Mouse (Mus musculus) megakaryocyte, embryonic 14.5 days (primary cell): Measurements from ENCODE around the gene Hdc. TPM values are rescaled to one million over a fixed set of nuclear protein-coding genes. Genes with fewer than 3 reads are reported as not detected.

Source experiments
- H3K27me3 ChIP-seq: replicated peaks from 2 replicates; pipeline ENCODE3; 2012; ENCODE audit warnings: inconsistent platforms
- H3K36me3 ChIP-seq: replicated peaks from 2 replicates; pipeline ENCODE3; 2012; ENCODE audit warnings: low read length, inconsistent platforms, mixed read lengths
- H3K4me1 ChIP-seq: 2 replicates; pipeline ENCODE4 v1.6.1; 2012; ENCODE audit warnings: inconsistent platforms
- H3K4me3 ChIP-seq: replicated peaks from 2 replicates; pipeline ENCODE3; 2012; ENCODE audit warnings: moderate library complexity, mild to moderate bottlenecking, inconsistent platforms
- H3K9me3 ChIP-seq: 2 replicates; pipeline ENCODE4 v1.6.1; 2012; ENCODE audit warnings: inconsistent platforms
- FLI1 ChIP-seq: IDR thresholded peaks from 2 replicates; pipeline ENCODE4 v1.6.1; 2012; ENCODE audit warnings: low read length, inconsistent platforms, mixed read lengths
- GATA1 ChIP-seq: IDR thresholded peaks from 3 replicates; pipeline ENCODE4 v1.6.1; 2012; ENCODE audit warnings: mixed read lengths, low read length, inconsistent platforms, borderline replicate concordance
- polyA plus RNA-seq: library from polyadenylated mRNA; stranded (reverse); fragments of >175 nt; gene quantifications from 2 replicates; pipeline ENCODE4 v1.2.3, GENCODE M21; 2012; ENCODE audit warnings: low replicate concordance; ENCODE audit not compliant: insufficient read depth

Gene Hdc
- polyA plus RNA-seq, 1 experiment = 8.8 TPM

GRCm38 (mm10) chr2:126606688-126607062, 12.4 kb downstream of the Hdc start:
- Histone ChIP-seq H3K4me3 (no peak overlapping the region), H3K36me3 (no peaks in the 10 kb centered on the region), H3K9me3 (no peaks in the 10 kb centered on the region), H3K4me1 (peaks cover 29% of the 10 kb centered on the region), H3K27me3 (peaks cover 22% of the 10 kb centered on the region)
- TF ChIP-seq FLI1 = no peak
- TF ChIP-seq GATA1 = no peak

DNA sequence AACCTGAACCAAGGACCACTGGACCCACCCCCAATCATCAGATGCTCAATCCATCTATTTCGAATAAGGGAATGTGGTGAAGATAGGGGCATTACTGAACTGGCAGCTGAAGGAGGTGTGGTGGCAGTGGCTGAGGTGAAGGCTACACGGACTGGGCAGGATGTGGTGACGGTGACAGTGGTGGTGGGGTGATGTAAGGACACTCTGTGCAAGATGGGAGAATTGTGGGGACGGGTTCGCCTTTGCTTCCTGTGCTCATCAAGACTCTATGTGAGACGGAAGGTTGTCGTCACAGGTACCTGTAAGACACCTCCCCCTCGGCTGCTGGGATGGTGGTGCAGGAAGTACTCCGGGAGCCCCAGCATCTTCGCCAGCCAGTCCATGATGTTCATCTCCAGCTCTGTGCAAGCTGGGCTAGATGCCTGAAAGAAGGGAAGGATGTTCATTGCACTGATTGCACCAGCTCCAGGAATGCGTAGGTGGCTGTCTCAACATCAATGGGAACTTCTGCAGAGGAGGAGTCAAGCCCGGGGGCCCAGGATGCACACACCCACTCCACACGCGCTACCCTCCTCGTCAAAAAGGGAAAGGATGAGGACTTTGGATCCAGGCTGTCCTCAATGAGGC, 12.9 kb downstream of the Hdc start:
- peak overlapping the region; percentile 47 for H3K4me3 ChIP-seq
- H3K4me1 ChIP-seq = peaks cover 32% of the 10 kb centered on the region
- TF ChIP-seq FLI1 (no peak), GATA1 (no peak)
- peaks cover 26% of the 10 kb centered on the region for H3K27me3 ChIP-seq
- H3K36me3 ChIP-seq = no peaks in the 10 kb centered on the region
- H3K9me3 ChIP-seq = no peaks in the 10 kb centered on the region

DNA sequence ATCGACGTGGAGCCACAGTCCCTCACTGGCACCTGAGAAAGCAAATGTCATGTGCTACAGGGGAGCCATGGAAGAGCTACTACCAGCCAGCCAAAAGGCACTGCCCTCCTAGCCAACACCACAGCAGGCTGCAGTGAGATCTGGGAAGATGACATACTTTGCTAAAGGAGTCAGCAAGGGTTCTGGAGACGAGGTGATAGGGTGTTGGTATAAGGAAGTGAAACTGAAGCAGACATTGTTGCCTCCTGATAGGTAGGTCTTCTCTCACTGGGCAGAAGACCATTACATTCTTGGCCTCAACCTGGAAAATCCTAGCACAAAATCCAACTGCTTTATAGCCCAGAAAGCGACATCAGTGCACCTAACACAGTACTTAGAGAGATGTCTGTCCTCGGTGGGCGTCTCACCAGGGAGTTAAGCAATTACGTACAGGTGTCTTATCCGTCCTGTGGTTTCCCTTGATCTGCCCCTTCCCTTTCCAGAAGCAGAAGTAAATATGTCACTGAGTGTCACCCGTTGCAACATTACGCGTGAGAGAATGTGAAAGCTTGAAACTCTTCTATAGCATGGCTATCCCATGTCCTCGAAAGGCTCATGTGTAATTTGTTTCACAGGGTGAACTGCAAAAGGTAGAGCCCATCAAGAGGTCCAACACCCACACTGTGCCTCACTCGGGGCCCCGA, 17.0 kb downstream of the Hdc start:
- peaks cover 37% of the 10 kb centered on the region for H3K27me3 ChIP-seq
- peak overlapping the region; percentile 1 for H3K4me3 ChIP-seq
- H3K4me1 ChIP-seq = peaks cover 47% of the 10 kb centered on the region
- no peaks in the 10 kb centered on the region for H3K9me3 ChIP-seq
- no peak for TF ChIP-seq FLI1
- TF ChIP-seq GATA1 = no peak
- no peaks in the 10 kb centered on the region for H3K36me3 ChIP-seq

DNA sequence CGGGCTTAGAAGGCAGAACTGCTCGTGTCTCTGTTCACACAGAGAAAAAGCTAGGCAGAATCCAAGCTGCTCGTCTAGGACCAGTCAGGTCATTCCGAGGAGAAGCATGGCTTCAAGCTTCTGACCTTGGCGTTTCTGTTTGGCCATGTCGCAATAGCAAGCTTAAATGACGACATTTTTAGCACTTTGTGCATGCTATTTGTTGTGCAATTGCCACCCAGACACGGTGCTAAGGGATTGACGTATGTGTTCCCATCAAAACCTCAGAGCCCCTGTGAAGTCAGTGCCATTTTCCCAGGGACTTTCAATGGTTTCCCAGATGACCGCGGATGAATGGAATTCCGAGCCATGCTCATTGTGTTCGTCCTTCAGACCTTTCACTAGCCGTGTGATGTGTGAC, 18.6 kb downstream of the Hdc start:
- TF ChIP-seq GATA1 (no peak), FLI1 (no peak)
- H3K36me3 ChIP-seq = no peaks in the 10 kb centered on the region
- H3K27me3 ChIP-seq = peaks cover 27% of the 10 kb centered on the region
- peaks cover 41% of the 10 kb centered on the region for H3K4me1 ChIP-seq
- H3K9me3 ChIP-seq = no peaks in the 10 kb centered on the region
- H3K4me3 ChIP-seq = no peak overlapping the region

GRCm38 (mm10) chr2:126599005-126599404, 20.1 kb downstream of the Hdc start:
- Histone ChIP-seq H3K4me1 (peaks cover 45% of the 10 kb centered on the region), H3K9me3 (no peaks in the 10 kb centered on the region), H3K36me3 (no peaks in the 10 kb centered on the region), H3K27me3 (peaks cover 24% of the 10 kb centered on the region), H3K4me3 (no peak overlapping the region)
- TF ChIP-seq FLI1 = no peak
- TF ChIP-seq GATA1 = no peak

DNA sequence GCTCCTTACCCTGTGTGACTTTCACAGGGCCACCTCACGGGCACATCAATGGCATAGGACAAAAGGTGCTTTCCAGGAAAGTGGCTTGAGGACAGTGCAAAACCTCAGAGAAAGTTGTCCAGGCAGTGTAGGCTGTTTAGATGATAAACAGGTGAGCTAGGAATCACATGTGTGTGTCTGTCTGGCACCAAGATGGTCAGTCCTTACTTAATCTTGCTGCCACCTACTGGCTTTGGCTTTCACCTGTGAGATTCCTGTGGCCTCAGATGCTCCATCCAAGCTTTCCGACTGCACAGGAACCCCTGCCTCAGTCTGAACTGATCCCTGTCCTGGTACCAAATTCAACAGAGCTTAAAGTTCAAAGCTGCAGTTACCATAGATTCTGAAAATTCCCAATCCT, 20.7 kb downstream of the Hdc start:
- H3K27me3 ChIP-seq = peaks cover 20% of the 10 kb centered on the region
- peaks cover 50% of the 10 kb centered on the region for H3K4me1 ChIP-seq
- H3K4me3 ChIP-seq = no peak overlapping the region
- H3K36me3 ChIP-seq = no peaks in the 10 kb centered on the region
- H3K9me3 ChIP-seq = no peaks in the 10 kb centered on the region
- TF ChIP-seq FLI1 = no peak
- TF ChIP-seq GATA1 = no peak

DNA sequence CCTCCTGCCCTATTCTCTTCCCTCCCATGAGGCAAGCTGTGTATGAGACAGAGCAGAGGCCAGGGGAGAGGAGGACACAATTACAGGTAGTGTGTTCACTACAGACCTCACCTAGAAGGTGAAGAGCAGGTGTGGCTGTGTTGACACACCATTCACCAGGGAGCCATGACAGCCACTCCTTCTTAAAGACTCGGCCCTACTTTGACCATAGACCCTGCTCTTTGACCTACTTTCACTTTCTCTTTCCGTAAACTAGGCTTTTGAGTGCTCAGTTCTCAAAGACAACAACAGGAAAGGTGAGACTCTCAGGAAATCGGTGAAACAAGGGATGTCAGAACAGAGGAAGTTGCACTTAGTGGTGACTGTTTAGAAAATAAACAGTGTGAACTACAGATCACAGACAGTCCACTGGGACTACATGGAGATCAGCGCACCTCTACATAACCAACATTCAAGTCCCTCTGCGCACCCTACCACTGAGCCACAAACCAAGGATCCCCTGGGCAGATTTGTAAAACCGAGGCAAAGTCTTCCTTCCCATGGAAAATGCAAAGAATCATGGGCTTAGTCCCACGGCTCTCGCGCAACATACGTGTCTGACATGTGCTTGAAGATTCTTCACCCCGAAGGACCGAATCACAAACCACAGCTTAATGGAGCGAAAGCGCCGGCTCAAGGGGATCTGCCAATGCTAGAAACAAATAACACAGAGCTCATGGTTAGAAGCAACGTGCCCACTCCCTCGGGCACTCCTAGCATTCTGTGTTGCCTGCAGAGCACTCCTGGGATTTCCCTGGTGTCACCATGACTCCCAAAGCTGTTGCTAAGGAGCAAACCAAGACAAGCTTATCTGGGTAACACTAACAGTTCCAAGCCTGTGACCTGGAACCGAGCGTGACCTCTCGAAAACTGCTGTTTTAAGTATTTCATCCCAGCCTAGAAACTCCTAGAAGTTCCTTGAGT, 21.5 kb downstream of the Hdc start:
- peak overlapping the region; percentile 86 for H3K4me3 ChIP-seq
- TF ChIP-seq GATA1 (no peak), FLI1 (no peak)
- peaks cover 20% of the 10 kb centered on the region for H3K27me3 ChIP-seq
- H3K36me3 ChIP-seq = no peaks in the 10 kb centered on the region
- H3K4me1 ChIP-seq = peaks cover 50% of the 10 kb centered on the region
- no peaks in the 10 kb centered on the region for H3K9me3 ChIP-seq

DNA sequence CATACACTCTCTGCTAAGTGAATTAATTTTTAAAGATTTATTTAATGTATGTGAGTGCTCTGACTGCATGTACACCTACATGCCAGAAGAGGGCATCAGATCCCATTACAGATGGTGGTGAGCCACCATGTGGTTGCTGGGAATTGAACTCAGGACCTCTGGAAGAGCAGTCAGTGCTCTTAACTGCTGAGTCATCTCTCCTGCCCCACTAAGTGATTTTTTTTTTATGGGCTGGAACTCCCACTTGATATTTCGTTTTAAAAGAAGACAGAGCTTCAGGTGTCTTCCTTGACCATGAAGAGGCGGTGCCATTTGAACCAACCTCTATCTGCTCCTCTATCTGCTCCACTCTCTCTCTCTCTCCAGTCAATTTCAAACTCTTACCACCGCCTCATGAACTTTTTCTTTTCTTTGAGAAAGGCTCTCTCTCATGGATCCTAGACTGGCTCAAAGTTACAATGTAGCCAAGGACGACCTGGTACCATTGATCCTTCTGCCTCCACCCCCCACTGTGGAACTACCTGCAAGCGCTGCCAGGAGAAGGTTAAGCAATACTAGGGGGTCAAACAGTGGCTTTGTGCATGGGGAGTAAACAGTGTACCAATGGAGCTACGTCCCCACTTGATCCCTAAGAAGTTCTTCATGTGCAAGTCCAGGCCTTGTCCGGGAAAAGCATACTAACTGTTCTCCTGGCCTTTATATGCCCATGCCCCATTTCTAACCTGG, 22.6 kb downstream of the Hdc start:
- TF ChIP-seq GATA1 = no peak
- no peak for TF ChIP-seq FLI1
- H3K4me1 ChIP-seq = peaks cover 44% of the 10 kb centered on the region
- peaks cover 18% of the 10 kb centered on the region for H3K27me3 ChIP-seq
- no peaks in the 10 kb centered on the region for H3K9me3 ChIP-seq
- peak overlapping the region; percentile 8 for H3K4me3 ChIP-seq
- no peaks in the 10 kb centered on the region for H3K36me3 ChIP-seq

GRCm38 (mm10) chr2:126593831-126594610, 25.1 kb downstream of the Hdc start:
- H3K27me3 ChIP-seq = peaks cover 2% of the 10 kb centered on the region
- H3K36me3 ChIP-seq = no peaks in the 10 kb centered on the region
- H3K4me3 ChIP-seq = peak overlapping the region; percentile 78
- no peak for TF ChIP-seq GATA1
- no peak for TF ChIP-seq FLI1
- H3K4me1 ChIP-seq = peaks cover 38% of the 10 kb centered on the region
- H3K9me3 ChIP-seq = peaks cover 2% of the 10 kb centered on the region; the same call in 1 of the 2 replicates
